In genomic region chr16:22062284-22062683, GRCm38 (mm10) we compare ENCODE assay signal across 20 mouse cellular contexts. TPM values are rescaled to one million over a fixed set of nuclear protein-coding genes. Genes with fewer than 3 reads are reported as not detected.
A peak's percentile ranks its signal among the peaks of the same experiment; 100 is the strongest.
DNase-seq lines count a peak whose midpoint lies in the region; ATAC-seq and TF ChIP-seq lines count a peak whose summit lies in the region.
"Had no signal": no experiment of that assay in that cellular context is flagged by ENCODE, and none has a peak within 500 bp of the region (broad histone marks: within the 10 kb centered on the region; RNA-seq: fewer than 3 reads in every experiment).

No protein-coding gene starts in this region.

- H3K27me3 ChIP-seq in splenic B cell, adult 2 months (ENCODE audit: control insufficient read depth, insufficient read depth, low read length, poor library complexity, severe bottlenecking), result no peaks in the 10 kb centered on the region
- H3K27me3 ChIP-seq: CH12.LX; embryonic facial prominence, embryonic 15.5 days; hindbrain, embryonic 12.5 days; limb, embryonic 15.5 days had no signal

- peak; percentile 51 for ATAC-seq in CD4-positive, CD25-positive, alpha-beta regulatory T cell, adult 4 months
- ATAC-seq in common myeloid progenitor, adult 5-6 weeks (replicated peaks; ENCODE audit: low read depth, poor library complexity, severe bottlenecking), result peak; percentile 54
- ATAC-seq: midbrain, embryonic 16.5 days had no signal

- no peak for TF ChIP-seq CTCF in lung, adult 2 months (IDR thresholded peaks at IDR 0.05; ENCODE audit: insufficient read depth, low read length)

- H3K4me1 ChIP-seq in lung, adult 2 months (ENCODE audit: control insufficient read depth, insufficient read depth, low read length), result no peaks in the 10 kb centered on the region
- H3K4me1 ChIP-seq: embryonic facial prominence, embryonic 15.5 days; forebrain, embryonic 10.5 days; hindbrain, embryonic 12.5 days; limb, embryonic 15.5 days had no signal

- 39% methylated on average over 4 of the region's 4 CpGs for WGBS in lung, adult 2 months

- no peak for TF ChIP-seq POLR2A in lung, adult 2 months (IDR thresholded peaks at IDR 0.05; ENCODE audit: borderline replicate concordance, extremely low read depth, low read depth, low read length)

- peak; percentile 36 for DNase-seq in splenic B cell, adult 2 months (ENCODE audit: low read depth, low spot score)
- DNase-seq in thymus, postnatal 36 days, result peak; percentile 41 to 55
- DNase-seq in layer of hippocampus, adult 11-12 months (ENCODE audit: low spot score), result no peak
- no peak for DNase-seq in lung, adult 2 months
- DNase-seq in MN1 (ENCODE audit: low spot score), result no peak
- DNase-seq: adrenal gland, adult 8-10 months; cerebellum, postnatal 14 days; gastrocnemius, adult 2 months; heart, adult 2 months; kidney, adult 2 months; kidney, postnatal 10 days; lung, postnatal 14 days had no signal

- no peaks in the 10 kb centered on the region for H3K36me3 ChIP-seq in splenic B cell, adult 2 months (ENCODE audit: control insufficient read depth, insufficient read depth, low read length, poor library complexity, severe bottlenecking)

- no peak overlapping the region for H3K4me3 ChIP-seq in lung, adult 2 months (replicated peaks; ENCODE audit: extremely low read depth, low read depth, low read length)
- H3K4me3 ChIP-seq: embryonic facial prominence, embryonic 15.5 days; forebrain, embryonic 10.5 days; gastrocnemius, adult 2 months; heart, adult 2 months; hindbrain, embryonic 12.5 days; limb, embryonic 15.5 days had no signal

RNA-seq across cellular contexts. Expression of gene Senp2, which starts 53.0 kb away (rescaled TPM):
- polyA plus RNA-seq in CD4-positive, CD25-positive, alpha-beta regulatory T cell, adult 4 months (2017; shearing (Covaris generic)), result 10 to 100 TPM; 16.6 to 20.1 TPM
- 40.3 and 41.9 TPM in 2 replicates for total RNA-seq in common myeloid progenitor, adult 5-6 weeks (2017)
- polyA plus RNA-seq in lung, adult 2 months (2012; rRNA removed), result 8.1 and 13.7 TPM in 2 replicates

Comparison
In these comparisons a context has a peak if more than half of its experiments do, and no peak if none do; other contexts are left out.
1. DNase-seq: peak in splenic B cell, adult 2 months (single experiment) and thymus, postnatal 36 days (2 of 2); none in layer of hippocampus, adult 11-12 months (single experiment), lung, adult 2 months (single experiment) and MN1 (single experiment).